Mouse (Mus musculus): ENCODE results near the gene Slc22a12.

GRCm38 (mm10) chr19:6497150-6497801 is 45.6 kb downstream of the Slc22a12 start:
- TF ChIP-seq CTCF (IDR thresholded peaks at IDR 0.05; ENCODE audit: control insufficient read depth, insufficient read depth, insufficient read length) (no peak), MYOG (IDR thresholded peaks at IDR 0.05; ENCODE audit: control insufficient read depth, extremely low read depth, insufficient read length) (no peak)

Measured in C2C12 (cell line).